In genomic region chr7:113285405-113285804, GRCm38 (mm10) we compare ENCODE assay signal across 28 mouse cellular contexts.
DNase-seq lines count a peak whose midpoint lies in the region; ATAC-seq and TF ChIP-seq lines count a peak whose summit lies in the region.
"Had no signal": no experiment of that assay in that cellular context is flagged by ENCODE, and none has a peak within 500 bp of the region (broad histone marks: within the 10 kb centered on the region; RNA-seq: fewer than 3 reads in every experiment).

No protein-coding gene starts in this region.

- H3K36me3 ChIP-seq in liver, adult 2 months (ENCODE audit: control insufficient read depth, insufficient read depth, low read length) = peaks cover 42% of the 10 kb centered on the region
- H3K36me3 ChIP-seq in liver, embryonic 11.5 days (ENCODE audit: control insufficient read depth, insufficient read depth, low read length) = no peaks in the 10 kb centered on the region
- H3K36me3 ChIP-seq: forebrain, embryonic 10.5 days had no signal

- H3K4me3 ChIP-seq in liver, adult 2 months (ENCODE audit: insufficient read depth, low read depth, low read length) = no peak overlapping the region
- no peak overlapping the region for H3K4me3 ChIP-seq in liver, embryonic 11.5 days (ENCODE audit: low read depth, low read length)
- H3K4me3 ChIP-seq: embryonic facial prominence, embryonic 13.5 days; embryonic facial prominence, embryonic 15.5 days; erythroblast, embryonic 14.5 days; forebrain, embryonic 10.5 days; forebrain, embryonic 12.5 days had no signal

- DNase-seq in frontal cortex, postnatal 10 days (ENCODE audit: low spot score in 2 of 2) = no peak
- DNase-seq in liver, adult 2 months (ENCODE audit: extremely low read depth, low read depth, low spot score) = peak; percentile 6
- no peak for DNase-seq in liver, embryonic 11.5 days (ENCODE audit: low spot score)
- no peak for DNase-seq in gastrocnemius, postnatal 14 days
- DNase-seq: adrenal gland, adult 8-10 months; adrenal gland, postnatal 14 days; adrenal gland, postnatal 36 days; B cell, adult 2 months; cerebellum, adult 11 months; cerebellum, adult 18-20 months; cerebellum, adult 8-10 months; cerebellum, adult 9-11 months; cerebellum, postnatal 14 days; cerebellum, postnatal 36 days; embryo, embryonic 11 days had no signal

- H3K9ac ChIP-seq in liver, adult 2 months (ENCODE audit: low read depth, low read length) = no peak overlapping the region
- H3K9ac ChIP-seq in liver, embryonic 11.5 days (ENCODE audit: low read depth, low read length) = no peak overlapping the region
- H3K9ac ChIP-seq: embryonic facial prominence, embryonic 13.5 days; embryonic facial prominence, embryonic 15.5 days; forebrain, embryonic 12.5 days had no signal

- H3K9me3 ChIP-seq in liver, embryonic 11.5 days (ENCODE audit: control insufficient read depth, low read length) = no peaks in the 10 kb centered on the region
- H3K9me3 ChIP-seq: embryonic facial prominence, embryonic 13.5 days; embryonic facial prominence, embryonic 15.5 days; forebrain, embryonic 10.5 days; forebrain, embryonic 12.5 days; G1E had no signal

- no peak overlapping the region for H3K27ac ChIP-seq in liver, adult 2 months (replicated peaks; ENCODE audit: insufficient read depth, low read depth, low read length)
- H3K27ac ChIP-seq in liver, embryonic 11.5 days (ENCODE audit: low read depth, low read length) = no peak overlapping the region
- H3K27ac ChIP-seq: embryonic facial prominence, embryonic 13.5 days; embryonic facial prominence, embryonic 15.5 days; forebrain, embryonic 10.5 days; forebrain, embryonic 12.5 days had no signal

- 84% methylated on average over 2 of the region's 2 CpGs for WGBS in liver, adult 2 months
- 82% methylated on average over 2 of the region's 2 CpGs for WGBS in liver, embryonic 11.5 days

- H3K4me1 ChIP-seq in liver, adult 2 months (ENCODE audit: control insufficient read depth, insufficient read depth, low read length) = no peaks in the 10 kb centered on the region
- H3K4me1 ChIP-seq in liver, embryonic 11.5 days (replicated peaks; ENCODE audit: control insufficient read depth, insufficient read depth, low read length) = no peaks in the 10 kb centered on the region
- H3K4me1 ChIP-seq: embryonic facial prominence, embryonic 15.5 days; forebrain, embryonic 10.5 days; forebrain, embryonic 12.5 days had no signal

- no peak overlapping the region for H3K4me2 ChIP-seq in liver, embryonic 11.5 days
- H3K4me2 ChIP-seq: embryonic facial prominence, embryonic 13.5 days; embryonic facial prominence, embryonic 15.5 days; forebrain, embryonic 12.5 days had no signal

- TF ChIP-seq CTCF in liver, adult 2 months (IDR thresholded peaks at IDR 0.05; ENCODE audit: low read depth, low read length) = no peak

- intact Hi-C loops in gastrocnemius, postnatal 14 days (cut with DNase I; ENCODE audit: low total_unique reads) = no loop called here

- no peaks in the 10 kb centered on the region for H3K27me3 ChIP-seq in liver, adult 2 months (ENCODE audit: control insufficient read depth, insufficient read depth, low read length)
- 0 out of 2 replicates have a peak, but pooled peaks cover 2% of the 10 kb centered on the region for H3K27me3 ChIP-seq in liver, embryonic 11.5 days (replicated peaks; ENCODE audit: control insufficient read depth, insufficient read depth, low read length)
- H3K27me3 ChIP-seq: CH12.LX; embryonic facial prominence, embryonic 13.5 days; embryonic facial prominence, embryonic 15.5 days; forebrain, embryonic 12.5 days; Patski had no signal

- peak; percentile 75 for ATAC-seq in frontal cortex, adult (ENCODE audit: low TSS enrichment)
- ATAC-seq in liver, embryonic 11.5 days (replicated peaks; ENCODE audit: low FRiP score) = no peak
- ATAC-seq: activated CD4-positive, CD25-positive, alpha-beta regulatory T cell, adult 4 months; CD4-positive, CD25-positive, alpha-beta regulatory T cell, adult 4 months; forebrain, embryonic 14.5 days; forebrain, embryonic 16.5 days; Patski had no signal

- no peak for TF ChIP-seq POLR2A in liver, adult 2 months (IDR thresholded peaks at IDR 0.05; ENCODE audit: extremely low read depth, insufficient read depth, low read length)

- H3K79me2 ChIP-seq in liver, adult 2 months (ENCODE audit: control insufficient read depth, insufficient read depth, low read length) = no peaks in the 10 kb centered on the region
